Mouse (Mus musculus): Measurements from ENCODE around the gene Olfm2.

GRCm38 (mm10) chr9:20738251-20738999, 7.7 kb downstream of the Olfm2 start:
- TF ChIP-seq CTCF (IDR thresholded peaks at IDR 0.05; ENCODE audit: low read depth), result peak; percentile 66
- TF ChIP-seq EP300 (IDR thresholded peaks at IDR 0.05; ENCODE audit: low read depth), result no peak

Measured in liver, postnatal 0 days (tissue).